Mouse (Mus musculus) CD4-positive helper T cell, adult 2 months (primary cell): ENCODE measurements around the gene Stx3.

Experiments used
- DNase-seq: peaks from one replicate; pipeline ENCODE4 v3.0.0-alpha.2; 2012; ENCODE audit warnings: low read depth, missing footprints, low spot score

Stx3 gene

DNA sequence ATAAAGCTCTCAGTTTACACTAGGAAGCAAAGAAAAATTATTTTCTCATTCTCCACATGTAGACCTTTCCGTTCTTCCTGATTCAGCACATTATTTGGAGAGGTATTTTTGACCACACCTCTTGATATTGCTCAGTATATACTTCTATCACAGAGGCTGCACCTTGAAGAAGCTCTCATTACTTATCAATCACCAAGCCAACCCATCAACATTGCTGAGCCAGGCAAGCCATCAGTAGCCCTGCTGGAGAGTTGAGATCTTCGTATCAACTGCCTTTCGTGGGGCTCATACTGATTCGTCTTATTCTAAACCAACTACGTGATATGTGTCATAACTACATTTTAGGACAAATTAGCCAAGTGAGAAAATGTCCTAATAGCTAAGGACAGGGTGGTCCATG is 91.9 kb downstream of the Stx3 start:
- DNase-seq = no peak

DNA sequence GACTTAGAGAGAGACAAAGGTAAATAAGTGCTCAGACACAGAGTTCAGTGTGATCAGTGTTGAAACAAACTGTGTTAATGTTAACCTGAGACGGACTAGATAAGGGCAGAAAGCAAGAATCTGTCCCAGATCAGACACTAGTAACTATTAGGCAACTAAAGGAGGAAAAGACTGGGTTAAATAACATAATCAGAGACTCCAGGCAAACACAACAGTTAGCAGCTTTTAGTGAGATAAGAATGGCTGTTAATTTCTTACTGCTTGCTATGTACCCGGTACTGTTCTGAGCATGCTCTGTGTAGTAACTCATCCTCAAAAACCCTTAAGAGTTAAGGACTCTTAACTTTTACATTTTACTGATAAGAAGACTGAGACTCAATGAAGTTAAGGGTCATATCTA is 93.3 kb downstream of the Stx3 start:
- DNase-seq = no peak
